ENCODE assay signal across 19 mouse cellular contexts in the genomic region with DNA sequence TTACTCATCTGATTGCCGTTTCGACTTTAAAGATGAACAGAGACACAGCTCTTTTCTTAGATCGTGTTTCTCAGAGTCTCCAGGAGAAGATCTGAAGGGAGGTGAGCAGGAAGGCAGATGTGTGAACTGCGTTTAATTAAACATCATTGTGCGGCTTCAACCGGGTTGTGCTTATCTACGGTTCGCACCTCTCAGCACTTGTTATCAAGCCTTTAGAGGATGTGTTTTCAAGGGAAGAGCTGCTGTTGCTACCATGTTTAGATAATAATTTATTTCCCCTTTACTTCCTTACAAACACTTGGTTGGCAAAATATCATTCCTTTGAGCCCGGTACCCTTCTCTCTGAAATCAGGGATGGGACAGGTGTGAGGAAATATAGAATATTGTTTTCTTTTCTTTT.
"Had no signal": no experiment of that assay in that cellular context is flagged by ENCODE, and none has a peak within 500 bp of the region (broad histone marks: within the 10 kb centered on the region; RNA-seq: fewer than 3 reads in every experiment).

No protein-coding gene starts in this region.

- H3K9me3 ChIP-seq: liver, embryonic 13.5 days; liver, embryonic 15.5 days; lung, embryonic 15.5 days; midbrain, embryonic 13.5 days; midbrain, embryonic 15.5 days; neural tube, embryonic 13.5 days; stomach, embryonic 15.5 days had no signal

- H3K36me3 ChIP-seq: liver, embryonic 13.5 days; liver, embryonic 15.5 days; lung, embryonic 15.5 days; midbrain, embryonic 13.5 days; midbrain, embryonic 15.5 days; neural tube, embryonic 13.5 days; stomach, embryonic 15.5 days had no signal

- H3K4me2 ChIP-seq: liver, embryonic 13.5 days; liver, embryonic 15.5 days; lung, embryonic 15.5 days; midbrain, embryonic 11.5 days; midbrain, embryonic 13.5 days; midbrain, embryonic 15.5 days; neural tube, embryonic 13.5 days; stomach, embryonic 15.5 days had no signal

- H3K27ac ChIP-seq: liver, embryonic 13.5 days; liver, embryonic 15.5 days; lung, embryonic 15.5 days; macrophage; midbrain, embryonic 13.5 days; midbrain, embryonic 15.5 days; neural tube, embryonic 13.5 days; stomach, embryonic 15.5 days; stomach, postnatal 0 days had no signal

- DNase-seq: liver, embryonic 13.5 days; lung, adult 2 months; lung, postnatal 14 days; lung, postnatal 36 days; right cerebral cortex, postnatal 14 days; thymus, adult 2 months; thymus, postnatal 25 days; thymus, postnatal 4 days had no signal

- H3K9ac ChIP-seq: liver, embryonic 13.5 days; liver, embryonic 15.5 days; lung, embryonic 15.5 days; midbrain, embryonic 13.5 days; midbrain, embryonic 15.5 days; neural tube, embryonic 13.5 days; stomach, embryonic 15.5 days had no signal

- ATAC-seq: lung, postnatal 0 days; midbrain, embryonic 13.5 days; midbrain, embryonic 15.5 days had no signal

- H3K4me3 ChIP-seq: liver, embryonic 13.5 days; liver, embryonic 15.5 days; lung, embryonic 15.5 days; midbrain, embryonic 13.5 days; midbrain, embryonic 15.5 days; myocyte; neural tube, embryonic 13.5 days; stomach, embryonic 15.5 days had no signal

- H3K27me3 ChIP-seq: liver, embryonic 13.5 days; liver, embryonic 15.5 days; lung, embryonic 15.5 days; midbrain, embryonic 13.5 days; midbrain, embryonic 15.5 days; neural tube, embryonic 13.5 days; stomach, embryonic 15.5 days had no signal

- H3K4me1 ChIP-seq: liver, embryonic 13.5 days; liver, embryonic 15.5 days; lung, embryonic 15.5 days; midbrain, embryonic 15.5 days; stomach, embryonic 15.5 days had no signal
